Mouse (Mus musculus) testis, postnatal 10 days (tissue): ENCODE data around the gene Zfp770.
"Not testable (repeated sequence)": the region's sequence is repeated elsewhere in the genome, so short reads cannot be mapped to it uniquely, and the experiment has no call there.

ENCODE experiments used
- DNase-seq: peaks from one replicate; pipeline ENCODE4 v3.0.0; 2021; ENCODE audit warnings: low spot score

Zfp770 gene

GRCm38 (mm10) chr2:114200932-114201559 lies at the start of gene Zfp770:
Zfp770 (minus strand) TSS chr2:114201469.
- DNase-seq: peak; percentile 82

- DNase-seq: no peak
Measured at GRCm38 (mm10) chr2:114249440-114249839, 48.2 kb upstream of the Zfp770 start.

GRCm38 (mm10) chr2:114237639-114238038 lies 36.4 kb upstream of the Zfp770 start:
- DNase-seq: no peak

GRCm38 (mm10) chr2:114236566-114236965 lies 35.3 kb upstream of the Zfp770 start:
- DNase-seq: no peak

- no peak for DNase-seq
Measured at GRCm38 (mm10) chr2:114235584-114235983, 34.3 kb upstream of the Zfp770 start.

- peak; percentile 42 for DNase-seq
Measured at GRCm38 (mm10) chr2:114231248-114231647, 30.0 kb upstream of the Zfp770 start.

- DNase-seq: no peak
Measured at GRCm38 (mm10) chr2:114228672-114229071, 27.4 kb upstream of the Zfp770 start.

- DNase-seq: no peak
Measured at GRCm38 (mm10) chr2:114205036-114205435, 3.8 kb upstream of the Zfp770 start.

GRCm38 (mm10) chr2:114201574-114201973 lies 305 bp upstream of the Zfp770 start:
- DNase-seq: no peak

- DNase-seq: no peak
Measured at GRCm38 (mm10) chr2:114196421-114196820, 4.8 kb downstream of the Zfp770 start.

- not testable (repeated sequence) for DNase-seq
Measured at GRCm38 (mm10) chr2:114186924-114187323, 14.3 kb downstream of the Zfp770 start, which contains the start of gene Aqr. Aqr (minus strand) TSS chr2:114187024.

GRCm38 (mm10) chr2:114177802-114178733 lies 23.2 kb downstream of the Zfp770 start:
- DNase-seq: no peak

- peak; percentile 77 for DNase-seq
Measured at GRCm38 (mm10) chr2:114174651-114175484, 26.4 kb downstream of the Zfp770 start.

- DNase-seq: no peak
Measured at GRCm38 (mm10) chr2:114173248-114173647, 28.0 kb downstream of the Zfp770 start.

GRCm38 (mm10) chr2:114167837-114168236 lies 33.4 kb downstream of the Zfp770 start:
- DNase-seq: no peak

GRCm38 (mm10) chr2:114161978-114162377 lies 39.3 kb downstream of the Zfp770 start:
- DNase-seq: no peak

GRCm38 (mm10) chr2:114157345-114157744 lies 43.9 kb downstream of the Zfp770 start:
- no peak for DNase-seq

- no peak for DNase-seq
Measured at GRCm38 (mm10) chr2:114156639-114157038, 44.6 kb downstream of the Zfp770 start.

GRCm38 (mm10) chr2:114153247-114153646 lies 48.0 kb downstream of the Zfp770 start:
- DNase-seq: no peak

- no peak for DNase-seq
Measured at GRCm38 (mm10) chr2:114146864-114147458, 54.3 kb downstream of the Zfp770 start.

GRCm38 (mm10) chr2:114145315-114145801 lies 55.9 kb downstream of the Zfp770 start:
- DNase-seq: peak; percentile 60

- DNase-seq: no peak
Measured at GRCm38 (mm10) chr2:114144915-114145314, 56.4 kb downstream of the Zfp770 start.
